Mouse (Mus musculus): ENCODE results near the gene Cfb. TPM values are rescaled to one million over a fixed set of nuclear protein-coding genes. Genes with fewer than 3 reads are reported as not detected.
A peak's percentile ranks its signal among the peaks of the same experiment; 100 is the strongest.
"Not testable (repeated sequence)": the region's sequence is repeated elsewhere in the genome, so short reads cannot be mapped to it uniquely, and the experiment has no call there.

Gene Cfb
- total RNA-seq (2015; ENCODE audit: low replicate concordance) (9.2 TPM in 1 of 2 replicates, not detected in the other), total RNA-seq (2017; ENCODE audit: low replicate concordance) (not detected in 2 replicates)

DNA sequence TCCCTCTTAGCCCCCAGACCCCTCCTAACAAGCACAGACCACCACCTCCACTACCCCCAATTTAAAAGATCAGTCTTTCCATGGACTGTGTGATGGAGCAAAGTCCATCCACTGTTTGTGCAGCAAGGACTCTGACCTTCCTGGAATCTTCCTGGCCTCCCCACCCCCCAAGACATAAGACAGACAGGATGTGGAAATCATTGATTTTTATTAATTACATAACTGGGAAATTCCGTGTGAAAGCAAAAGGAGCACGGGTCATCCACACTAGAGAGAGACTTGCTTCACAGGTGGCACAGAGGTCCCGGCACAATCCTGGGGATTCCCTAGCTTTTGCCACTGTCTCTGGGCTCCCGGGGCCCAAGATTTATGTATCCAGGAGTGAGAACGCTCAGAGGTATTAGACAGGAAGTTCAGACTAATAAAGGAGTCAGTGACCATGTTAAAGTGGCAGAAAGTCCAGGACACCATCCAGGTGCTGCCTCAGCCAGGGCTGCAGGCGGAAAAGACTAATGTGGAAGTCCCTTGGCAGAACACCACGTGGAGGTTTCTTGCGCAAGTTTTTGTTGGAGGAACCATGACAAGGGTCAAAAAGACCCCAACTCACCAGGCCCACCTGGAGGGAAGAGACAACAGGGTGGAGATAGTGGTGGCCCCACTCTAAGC lies at the start of gene Cfb:
Cfb (minus strand) TSS at position 103 of the 666 bp plus-strand sequence.
- no peak for ATAC-seq (replicated peaks; ENCODE audit: low FRiP score, poor library complexity, severe bottlenecking)

DNA sequence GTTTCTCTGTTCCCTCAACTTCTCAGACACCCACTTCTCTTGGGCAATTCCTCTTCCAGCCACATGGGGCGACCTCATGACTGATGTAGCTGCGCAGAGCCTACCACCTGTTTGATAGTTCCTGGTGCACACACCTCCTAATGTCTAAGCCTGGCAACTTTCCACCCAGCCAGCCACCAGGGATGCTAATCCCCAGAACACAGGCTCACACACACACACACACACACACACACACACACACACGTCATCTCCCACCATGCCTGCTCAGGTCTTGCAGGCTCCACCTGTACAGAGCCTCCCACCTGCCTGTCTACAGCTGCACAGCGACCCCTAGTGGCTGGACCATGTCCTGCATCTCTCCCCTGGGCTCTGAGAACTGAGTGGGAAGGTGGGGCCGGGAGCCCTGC lies 49.6 kb upstream of the Cfb start:
- peak; percentile 86 for ATAC-seq (replicated peaks; ENCODE audit: low FRiP score, poor library complexity, severe bottlenecking)

- ATAC-seq (replicated peaks; ENCODE audit: low FRiP score, poor library complexity, severe bottlenecking): no peak
Measured at GRCm38 (mm10) chr17:34910982-34911381, 48.7 kb upstream of the Cfb start.

DNA sequence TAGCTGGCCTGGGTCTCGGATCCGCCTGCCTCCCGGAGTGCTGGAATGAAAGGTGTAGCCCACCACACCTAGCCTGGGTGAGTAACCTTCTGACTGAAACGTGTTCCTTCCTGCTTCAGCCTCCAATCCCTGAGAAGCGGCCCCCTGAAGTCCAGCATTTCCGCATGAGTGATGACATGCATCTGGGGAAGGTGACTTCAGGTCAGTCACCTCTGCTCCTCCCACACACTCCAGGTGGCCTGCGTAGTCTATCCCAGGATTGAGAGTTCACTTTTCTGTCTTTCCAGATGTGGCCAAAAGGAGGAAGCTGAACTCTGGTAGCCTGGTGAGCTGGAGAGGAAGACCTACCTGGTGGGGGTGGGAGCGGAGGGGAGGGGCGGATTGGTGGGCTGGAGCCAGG lies 40.6 kb upstream of the Cfb start:
- no peak for ATAC-seq (replicated peaks; ENCODE audit: low FRiP score, poor library complexity, severe bottlenecking)

- not testable (repeated sequence) for ATAC-seq (replicated peaks; ENCODE audit: low FRiP score, poor library complexity, severe bottlenecking)
Measured at GRCm38 (mm10) chr17:34901948-34902347, 39.6 kb upstream of the Cfb start.

DNA sequence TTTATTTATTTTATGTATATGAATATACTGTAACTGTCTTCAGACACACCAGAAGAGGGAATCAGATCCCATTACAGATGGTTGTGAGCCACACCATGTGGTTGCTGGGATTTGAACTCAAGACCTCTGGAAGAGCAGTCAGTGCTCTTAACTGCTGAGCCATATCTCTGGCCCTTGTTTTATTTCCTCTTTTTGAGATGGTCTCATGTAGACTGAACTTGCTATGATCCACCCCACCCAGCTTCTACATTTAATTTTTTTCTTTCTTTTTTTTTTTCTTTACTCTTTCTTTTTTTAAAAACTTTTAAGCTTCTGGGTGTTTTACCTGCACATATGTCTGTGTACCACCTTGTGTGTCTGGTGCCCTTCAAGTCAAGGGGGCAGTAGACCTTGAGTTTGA lies 38.5 kb upstream of the Cfb start:
- not testable (repeated sequence) for ATAC-seq (replicated peaks; ENCODE audit: low FRiP score, poor library complexity, severe bottlenecking)

DNA sequence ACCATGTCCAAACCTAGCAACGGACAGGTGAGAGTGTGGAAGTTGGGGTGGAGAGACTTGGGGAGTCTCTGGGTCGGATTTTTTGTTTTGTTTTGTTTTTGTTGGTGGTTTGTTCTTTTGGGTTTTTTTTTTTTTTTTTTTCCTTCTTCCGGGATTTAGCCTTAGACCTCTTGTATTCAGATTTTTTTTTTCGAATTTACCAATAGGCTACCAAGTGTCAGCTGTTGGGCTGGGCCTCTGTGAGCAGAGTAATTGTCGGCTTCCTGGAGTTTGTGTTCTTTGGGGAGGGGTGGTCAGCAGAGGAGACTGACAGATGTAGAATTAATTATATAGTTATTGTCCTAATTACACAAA lies 37.5 kb upstream of the Cfb start:
- ATAC-seq (replicated peaks; ENCODE audit: low FRiP score, poor library complexity, severe bottlenecking): no peak

DNA sequence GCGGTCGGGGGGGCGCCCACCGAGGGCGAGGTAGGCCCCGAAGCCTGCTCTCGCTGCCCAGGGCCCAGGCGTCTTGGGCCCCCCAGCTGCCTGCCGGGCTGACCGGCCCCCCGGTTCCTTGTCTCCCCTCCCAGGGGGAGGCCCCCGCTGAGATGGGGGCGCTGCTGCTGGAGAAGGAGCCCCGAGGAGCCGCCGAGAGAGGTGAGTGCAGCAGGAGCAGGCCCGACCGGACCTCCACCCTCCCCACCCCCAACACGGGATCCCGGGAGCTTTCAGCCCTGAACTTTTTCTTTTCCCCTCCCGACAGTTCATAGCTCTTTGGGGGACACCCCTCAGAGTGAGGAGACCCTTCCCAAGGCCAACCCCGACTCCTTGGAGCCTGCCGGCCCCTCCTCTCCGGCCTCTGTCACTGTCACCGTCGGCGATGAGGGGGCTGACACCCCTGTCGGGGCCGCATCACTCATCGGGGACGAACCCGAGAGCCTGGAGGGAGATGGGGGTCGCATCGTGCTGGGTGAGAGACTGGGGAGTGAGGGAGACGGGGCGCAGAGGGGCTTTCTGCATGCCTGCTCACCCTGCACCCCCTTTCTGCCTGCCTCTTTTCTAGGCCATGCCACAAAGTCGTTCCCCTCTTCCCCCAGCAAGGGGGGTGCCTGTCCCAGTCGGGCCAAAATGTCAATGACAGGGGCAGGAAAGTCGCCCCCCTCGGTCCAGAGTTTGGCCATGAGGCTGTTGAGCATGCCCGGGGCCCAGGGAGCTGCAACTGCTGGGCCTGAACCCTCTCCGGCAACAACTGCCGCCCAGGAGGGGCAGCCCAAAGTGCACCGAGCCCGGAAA lies 37.0 kb upstream of the Cfb start:
- ATAC-seq (replicated peaks; ENCODE audit: low FRiP score, poor library complexity, severe bottlenecking): no peak

DNA sequence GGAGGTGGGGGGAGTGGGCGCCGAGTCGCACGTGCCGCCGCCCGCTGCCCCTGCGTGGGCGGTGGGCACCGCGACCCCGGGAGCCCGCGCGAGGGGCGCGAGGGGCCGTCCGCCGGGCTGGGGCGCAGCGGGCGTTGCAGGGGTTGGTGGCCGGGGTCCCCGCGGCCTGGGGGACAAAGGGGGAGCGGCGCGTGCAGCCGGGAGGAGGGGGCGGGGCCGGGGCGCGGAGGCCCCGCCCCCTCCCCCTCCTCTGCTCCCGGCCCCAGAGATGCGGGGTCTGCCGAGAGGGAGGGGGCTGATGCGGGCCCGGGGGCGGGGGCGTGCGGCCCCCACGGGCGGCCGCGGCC lies 36.4 kb upstream of the Cfb start:
- ATAC-seq (replicated peaks; ENCODE audit: low FRiP score, poor library complexity, severe bottlenecking): no peak

DNA sequence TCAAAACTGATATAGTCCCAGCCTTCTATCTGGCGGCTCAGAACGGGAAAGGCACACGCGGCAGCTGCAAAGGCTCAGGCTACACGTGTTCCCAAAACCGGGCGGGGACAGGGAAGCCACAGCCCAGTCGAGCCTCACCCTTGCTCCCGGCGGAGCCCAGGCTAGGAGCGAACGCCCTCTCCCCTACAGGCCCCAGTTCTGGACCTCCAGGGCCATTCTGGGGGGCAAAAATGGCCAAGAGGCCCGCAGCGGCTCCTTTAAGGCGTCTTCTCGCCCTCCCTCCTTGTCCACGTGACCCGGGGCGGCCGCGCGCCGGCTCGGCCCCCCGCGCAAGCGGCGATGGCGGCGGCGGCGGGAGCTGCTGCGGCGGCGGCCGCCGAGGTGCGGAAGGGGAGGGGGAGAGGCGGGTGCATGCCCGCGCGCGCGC lies 35.9 kb upstream of the Cfb start, which contains the start of the genes C2 and Ehmt2:
C2 (minus strand) TSS at position 106 of the 427 bp plus-strand sequence.
Ehmt2 (plus strand) TSS at position 310 of the 427 bp plus-strand sequence.
- ATAC-seq (replicated peaks; ENCODE audit: low FRiP score, poor library complexity, severe bottlenecking): peak; percentile 59

- ATAC-seq (replicated peaks; ENCODE audit: low FRiP score, poor library complexity, severe bottlenecking): no peak
Measured at GRCm38 (mm10) chr17:34897373-34898159, 35.2 kb upstream of the Cfb start.

- ATAC-seq (replicated peaks; ENCODE audit: low FRiP score, poor library complexity, severe bottlenecking): no peak
Measured at GRCm38 (mm10) chr17:34896366-34896765, 34.0 kb upstream of the Cfb start.

DNA sequence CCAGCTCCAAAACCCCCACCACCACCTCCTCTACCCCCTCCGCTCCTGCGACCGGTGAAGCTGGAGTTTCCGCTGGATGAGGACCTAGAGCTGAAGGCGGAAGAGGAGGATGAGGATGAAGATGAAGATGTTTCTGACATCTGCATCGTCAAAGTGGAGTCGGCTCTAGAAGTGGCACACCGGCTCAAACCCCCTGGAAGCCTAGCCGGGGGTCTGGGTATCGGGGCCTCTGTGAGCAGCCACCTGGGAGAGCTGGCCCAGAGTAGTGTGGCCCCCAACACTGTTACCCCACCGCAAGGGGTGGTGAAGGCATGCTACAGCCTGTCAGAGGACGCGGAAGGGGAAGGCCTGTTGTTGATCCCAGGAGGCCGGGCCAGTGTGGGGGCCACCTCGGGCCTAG lies 33.4 kb upstream of the Cfb start:
- ATAC-seq (replicated peaks; ENCODE audit: low FRiP score, poor library complexity, severe bottlenecking): no peak

DNA sequence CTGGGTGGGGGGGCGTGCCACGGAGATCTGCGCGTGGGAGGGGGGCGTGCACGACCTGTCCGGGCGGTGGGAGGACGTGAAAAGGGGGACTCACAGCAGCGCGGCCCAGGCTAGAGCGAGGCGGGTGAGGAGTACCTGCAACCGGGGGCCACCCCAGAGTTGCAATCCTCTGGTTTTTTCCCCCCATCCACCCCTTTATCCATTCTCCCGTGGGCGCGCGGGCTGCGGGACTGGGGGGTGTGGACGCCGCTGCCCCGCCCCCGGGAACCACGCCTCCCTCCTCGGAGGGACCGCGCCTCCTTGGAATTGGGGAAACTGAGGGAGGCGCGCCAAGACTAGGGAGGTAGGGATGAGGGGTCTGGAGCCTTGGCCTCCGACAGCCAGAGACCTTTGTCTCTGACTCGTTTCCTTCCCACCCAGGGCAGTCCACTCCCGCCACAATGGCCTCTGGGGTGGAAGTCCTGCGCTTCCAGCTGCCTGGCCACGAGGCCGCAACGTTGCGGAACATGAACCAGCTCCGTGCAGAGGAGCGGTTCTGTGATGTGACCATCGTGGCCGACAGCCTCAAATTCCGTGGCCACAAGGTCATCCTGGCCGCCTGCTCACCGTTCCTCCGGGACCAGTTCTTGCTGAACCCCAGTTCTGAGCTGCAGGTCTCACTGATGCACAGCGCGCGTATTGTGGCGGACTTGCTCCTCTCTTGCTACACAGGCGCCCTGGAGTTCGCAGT lies 32.6 kb upstream of the Cfb start:
- no peak for ATAC-seq (replicated peaks; ENCODE audit: low FRiP score, poor library complexity, severe bottlenecking)

DNA sequence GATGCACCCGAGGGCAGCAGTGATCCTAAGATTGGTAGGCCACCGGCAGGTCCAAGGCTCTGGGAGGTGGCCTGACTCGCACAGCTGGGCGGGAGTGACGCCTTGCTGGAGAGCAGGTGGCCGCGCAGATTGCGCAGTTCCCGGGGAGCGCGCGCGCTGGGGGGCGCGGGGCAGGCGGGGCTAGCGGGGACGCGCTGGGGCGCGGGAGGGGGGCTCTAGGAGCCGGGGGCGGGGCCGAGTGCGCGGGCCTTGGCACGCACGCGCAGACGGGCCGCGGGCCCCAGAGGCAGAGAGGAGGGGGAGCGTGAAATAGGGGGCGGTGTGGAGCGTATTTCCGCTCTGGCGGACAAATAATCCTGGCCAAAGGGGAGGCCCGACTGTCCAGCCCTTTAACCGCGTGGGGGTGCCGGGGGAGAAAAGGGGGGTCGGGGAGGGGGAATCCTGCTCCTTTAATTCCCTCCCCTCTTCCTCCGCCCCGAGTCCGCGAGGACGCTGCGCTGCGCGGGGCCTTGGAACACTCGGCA lies 31.8 kb upstream of the Cfb start:
- ATAC-seq (replicated peaks; ENCODE audit: low FRiP score, poor library complexity, severe bottlenecking): peak; percentile 77

DNA sequence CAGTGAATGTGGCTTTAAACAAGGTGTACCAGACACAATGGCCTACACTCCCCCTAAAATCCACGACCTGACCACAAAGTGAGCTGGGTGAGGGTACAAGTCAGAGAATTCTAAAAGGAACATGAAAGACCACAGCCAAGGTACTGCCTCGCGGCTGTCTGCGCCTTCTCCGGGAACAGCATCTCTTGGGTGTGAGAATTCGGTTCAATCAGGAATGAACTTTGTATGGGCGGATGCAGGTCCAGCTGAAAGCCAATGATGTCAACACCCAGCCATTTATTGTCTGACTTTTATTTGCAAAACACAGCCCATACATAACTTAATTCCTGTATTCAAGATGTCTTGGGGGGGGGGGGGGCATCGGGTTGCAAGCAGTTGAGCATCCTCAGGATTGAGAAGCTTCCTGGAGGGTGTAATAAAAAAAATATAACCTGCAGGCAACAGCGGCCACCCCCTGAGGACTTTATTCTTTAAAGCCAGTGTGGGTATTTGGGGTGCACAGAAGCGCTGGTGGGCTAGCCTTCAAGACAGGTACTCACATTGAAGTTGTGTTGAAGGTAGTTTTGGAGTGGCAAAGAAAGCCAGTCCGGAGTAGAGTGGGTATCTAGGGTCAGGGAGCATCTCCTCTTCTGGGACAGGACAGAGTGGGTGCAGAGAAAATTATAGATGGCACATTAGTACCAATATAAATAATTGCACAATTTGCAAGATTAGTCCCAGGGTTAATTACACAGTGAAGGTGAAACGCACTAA lies 30.9 kb upstream of the Cfb start:
- ATAC-seq (replicated peaks; ENCODE audit: low FRiP score, poor library complexity, severe bottlenecking): no peak

- no peak for ATAC-seq (replicated peaks; ENCODE audit: low FRiP score, poor library complexity, severe bottlenecking)
Measured at GRCm38 (mm10) chr17:34891377-34891776, 29.1 kb upstream of the Cfb start.

- ATAC-seq (replicated peaks; ENCODE audit: low FRiP score, poor library complexity, severe bottlenecking): no peak
Measured at GRCm38 (mm10) chr17:34890074-34890743, 27.9 kb upstream of the Cfb start.
